ENCODE assay signal across 8 mouse cellular contexts in genomic region chr12:111504904-111505303, GRCm38 (mm10). TPM values are rescaled to one million over a fixed set of nuclear protein-coding genes. Genes with fewer than 3 reads are reported as not detected.
DNase-seq lines count a peak whose midpoint lies in the region; ATAC-seq lines count a peak whose summit lies in the region.

No protein-coding gene starts in this region.

- peak overlapping the region; percentile 47 for H3K4me2 ChIP-seq in midbrain, embryonic 12.5 days (replicated peaks)

- intact Hi-C loops in left cerebral cortex, postnatal 4 days (cut with DNase I): no loop called here

- H3K4me1 ChIP-seq in midbrain, embryonic 12.5 days: peaks cover 19% of the 10 kb centered on the region

- DNase-seq in adrenal gland, postnatal 10 days: peak; percentile 96
- peak; percentile 85 for DNase-seq in embryo, embryonic 9.5 days (ENCODE audit: extremely low spot score)
- DNase-seq in kidney, adult 11 months: peak; percentile 91
- DNase-seq in left cerebral cortex, postnatal 4 days: peak; percentile 96
- DNase-seq in skeletal muscle tissue, adult 2 months (ENCODE audit: low read depth, low spot score): peak; percentile 87

- H3K27ac ChIP-seq in midbrain, embryonic 12.5 days (replicated peaks): no peak overlapping the region

- peak; percentile 83 for ATAC-seq in granulocyte monocyte progenitor cell, adult 5-6 weeks (replicated peaks; ENCODE audit: poor library complexity, severe bottlenecking)
- ATAC-seq in midbrain, embryonic 12.5 days (ENCODE audit: low FRiP score, low read depth): peak; percentile 57; the same call in 1 of the 2 replicates
- ATAC-seq in inflammation-experienced regulatory T-cells, adult 6 months: no peak

- H3K9ac ChIP-seq in midbrain, embryonic 12.5 days (replicated peaks): no peak overlapping the region

- 3% methylated on average over 12 of the region's 12 CpGs for WGBS in midbrain, embryonic 12.5 days

- H3K9me3 ChIP-seq in midbrain, embryonic 12.5 days: no peaks in the 10 kb centered on the region

- H3K27me3 ChIP-seq in midbrain, embryonic 12.5 days: 0 out of 2 replicates have a peak, but pooled peaks cover 8% of the 10 kb centered on the region

- no peaks in the 10 kb centered on the region for H3K36me3 ChIP-seq in midbrain, embryonic 12.5 days

- peak overlapping the region; percentile 24 for H3K4me3 ChIP-seq in midbrain, embryonic 12.5 days

RNA-seq across cellular contexts. Expression of gene Gm266, which starts 19.3 kb away (rescaled TPM):
- total RNA-seq in adrenal gland, postnatal 10 days (2021): 1 to 10 TPM; 1.0 to 1.1 TPM
- total RNA-seq in granulocyte monocyte progenitor cell, adult 5-6 weeks (2014; fragmentation: Nextera tagmentation): not detected in 2 replicates
- total RNA-seq in granulocyte monocyte progenitor cell, adult 5-6 weeks (2017): not detected in 2 replicates
- 1 to 10 TPM; 2.2 to 2.8 TPM for total RNA-seq in left cerebral cortex, postnatal 4 days (2021)
- 2.3 and 3.5 TPM in 2 replicates for polyA plus RNA-seq in midbrain, embryonic 12.5 days (2016; fragmentation: Nextera tagmentation; extraction: Ambion mirVana)
- not detected for polyA plus RNA-seq in inflammation-experienced regulatory T-cells, adult 6 months (2017; shearing (Covaris generic))

RNA-seq across cellular contexts. Expression of gene Eif5, which starts 32.9 kb away (rescaled TPM):
- 100 to 1,000 TPM; 300 to 322 TPM for total RNA-seq in adrenal gland, postnatal 10 days (2021)
- total RNA-seq in granulocyte monocyte progenitor cell, adult 5-6 weeks (2014; fragmentation: Nextera tagmentation): 197 and 224 TPM in 2 replicates
- total RNA-seq in granulocyte monocyte progenitor cell, adult 5-6 weeks (2017): 290 and 339 TPM in 2 replicates
- 100 to 1,000 TPM; 270 to 278 TPM for total RNA-seq in left cerebral cortex, postnatal 4 days (2021)
- polyA plus RNA-seq in midbrain, embryonic 12.5 days (2016; fragmentation: Nextera tagmentation; extraction: Ambion mirVana): 692 and 732 TPM in 2 replicates
- 100 to 1,000 TPM in 2 of 3 experiments, 10 to 100 TPM in 1; 80.7 to 196 (median 189) TPM for polyA plus RNA-seq in inflammation-experienced regulatory T-cells, adult 6 months (2017; shearing (Covaris generic))
